Mouse (Mus musculus): Measurements from ENCODE around the gene Vinac1. TPM values are rescaled to one million over a fixed set of nuclear protein-coding genes. Genes with fewer than 3 reads are reported as not detected.

Gene Vinac1
- polyA plus RNA-seq (2016; fragmentation: Nextera tagmentation; extraction: Ambion mirVana): 0.24 and 0.31 TPM in 2 replicates

DNA sequence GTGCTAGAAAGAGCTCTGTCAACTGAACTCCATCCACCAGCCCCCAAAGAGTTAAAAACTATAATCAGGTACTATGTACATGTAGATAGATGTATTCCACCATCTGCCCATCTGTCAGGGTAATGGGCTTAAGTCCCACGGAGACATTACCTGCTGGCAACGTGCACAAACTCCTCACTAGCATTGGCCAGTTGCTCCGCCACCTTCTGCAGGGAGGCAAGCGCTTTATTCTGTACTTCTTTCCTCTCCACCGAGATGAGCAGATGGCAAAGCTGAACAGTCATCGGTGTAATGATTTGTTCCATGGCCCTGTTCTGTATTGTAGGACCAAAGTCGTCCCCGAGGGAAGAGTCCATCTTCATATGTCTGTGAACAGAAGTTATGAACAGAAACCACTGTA, at the start of gene Vinac1:
Vinac1 (minus strand) TSS at position 362 of the 400 bp plus-strand sequence.
- 86% methylated on average over 8 of the region's 8 CpGs for WGBS
- Histone ChIP-seq H3K4me2 (replicated peaks) (no peak within 1 kb of the TSS), H3K27ac (replicated peaks) (no peak within 1 kb of the TSS), H3K27me3 (no peaks in the 10 kb centered on the region), H3K4me1 (no peaks in the 10 kb centered on the region), H3K9ac (replicated peaks) (no peak within 1 kb of the TSS), H3K36me3 (no peaks in the 10 kb centered on the region), H3K4me3 (no peak within 1 kb of the TSS), H3K9me3 (no peaks in the 10 kb centered on the region)
- ATAC-seq (ENCODE audit: low FRiP score, low read depth): no peak

- H3K27me3 ChIP-seq: no peaks in the 10 kb centered on the region
- no peaks in the 10 kb centered on the region for H3K4me1 ChIP-seq
- 89% methylated on average over 18 of the region's 18 CpGs for WGBS
- no peak overlapping the region for H3K4me3 ChIP-seq
- H3K9me3 ChIP-seq: no peaks in the 10 kb centered on the region
- ATAC-seq (ENCODE audit: low FRiP score, low read depth): no peak
- H3K27ac ChIP-seq (replicated peaks): no peak overlapping the region
- H3K36me3 ChIP-seq: peaks cover 49% of the 10 kb centered on the region
- no peak overlapping the region for H3K9ac ChIP-seq (replicated peaks)
- H3K4me2 ChIP-seq (replicated peaks): no peak overlapping the region
These were observed 46.2 kb upstream of the Vinac1 start for GRCm38 (mm10) chr2:129093926-129094724.

DNA sequence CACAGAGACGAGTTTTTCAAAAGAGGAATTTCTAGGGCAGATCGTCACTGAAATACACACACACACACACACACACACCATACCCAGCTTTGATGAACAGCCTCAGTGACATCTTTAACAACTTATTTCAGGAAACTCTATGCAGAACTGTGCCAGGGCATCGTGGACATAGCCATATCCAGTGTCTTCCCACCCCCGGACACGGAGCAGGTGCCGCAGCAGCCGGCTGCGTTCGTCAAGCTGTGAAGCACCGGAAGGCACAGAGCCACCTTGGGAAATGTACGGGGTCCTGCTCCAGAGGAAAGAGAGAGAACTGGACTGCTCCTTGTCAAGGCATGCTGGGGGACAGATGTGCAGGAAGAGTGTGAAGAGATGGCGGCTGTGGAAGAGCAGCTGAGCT, 44.8 kb upstream of the Vinac1 start:
- Histone ChIP-seq H3K4me1 (no peaks in the 10 kb centered on the region), H3K27me3 (no peaks in the 10 kb centered on the region), H3K4me2 (replicated peaks) (no peak overlapping the region), H3K9me3 (no peaks in the 10 kb centered on the region), H3K4me3 (no peak overlapping the region), H3K27ac (replicated peaks) (no peak overlapping the region), H3K9ac (replicated peaks) (no peak overlapping the region), H3K36me3 (peaks cover 60% of the 10 kb centered on the region)
- no peak for ATAC-seq (ENCODE audit: low FRiP score, low read depth)
- WGBS: 90% methylated on average over 12 of the region's 12 CpGs

DNA sequence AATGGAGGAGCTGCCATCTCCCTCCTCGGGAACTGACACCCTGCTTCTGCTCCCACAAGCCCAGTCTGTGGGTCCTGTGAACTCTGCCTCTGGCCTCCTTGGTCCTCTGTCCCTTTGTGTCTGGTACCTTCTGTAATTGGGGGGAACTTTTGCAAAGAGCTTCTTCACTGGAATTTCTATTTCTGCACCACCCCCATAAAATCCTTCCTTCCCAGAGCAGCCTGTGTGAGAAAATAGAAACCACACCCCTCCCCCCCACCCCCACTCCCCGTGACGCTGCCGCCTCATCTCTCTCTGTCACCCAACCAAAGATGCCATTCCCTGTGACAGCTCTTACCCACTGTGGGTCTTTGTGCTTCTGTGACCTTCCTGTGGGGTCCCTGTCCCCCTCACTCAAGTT, 42.4 kb upstream of the Vinac1 start:
- H3K27me3 ChIP-seq: no peaks in the 10 kb centered on the region
- no peaks in the 10 kb centered on the region for H3K9me3 ChIP-seq
- WGBS: 90% methylated on average over 4 of the region's 4 CpGs
- no peak overlapping the region for H3K9ac ChIP-seq (replicated peaks)
- no peak overlapping the region for H3K27ac ChIP-seq (replicated peaks)
- no peak overlapping the region for H3K4me3 ChIP-seq
- no peaks in the 10 kb centered on the region for H3K4me1 ChIP-seq
- no peak overlapping the region for H3K4me2 ChIP-seq (replicated peaks)
- peaks cover 69% of the 10 kb centered on the region for H3K36me3 ChIP-seq
- ATAC-seq (ENCODE audit: low FRiP score, low read depth): no peak

- Histone ChIP-seq H3K36me3 (peaks cover 53% of the 10 kb centered on the region), H3K4me3 (no peak overlapping the region), H3K4me2 (replicated peaks) (no peak overlapping the region), H3K4me1 (no peaks in the 10 kb centered on the region), H3K9ac (replicated peaks) (no peak overlapping the region), H3K9me3 (no peaks in the 10 kb centered on the region), H3K27me3 (no peaks in the 10 kb centered on the region), H3K27ac (replicated peaks) (no peak overlapping the region)
- 93% methylated on average over 1 of the region's 1 CpGs for WGBS
- ATAC-seq (ENCODE audit: low FRiP score, low read depth): no peak
These were observed 39.5 kb upstream of the Vinac1 start for GRCm38 (mm10) chr2:129087520-129087919.

GRCm38 (mm10) chr2:129084959-129085358, 37.0 kb upstream of the Vinac1 start:
- Histone ChIP-seq H3K9me3 (no peaks in the 10 kb centered on the region), H3K27me3 (no peaks in the 10 kb centered on the region), H3K27ac (replicated peaks) (no peak overlapping the region), H3K4me3 (no peak overlapping the region), H3K4me2 (replicated peaks) (no peak overlapping the region), H3K36me3 (peaks cover 44% of the 10 kb centered on the region), H3K4me1 (no peaks in the 10 kb centered on the region), H3K9ac (replicated peaks) (no peak overlapping the region)
- ATAC-seq (ENCODE audit: low FRiP score, low read depth): no peak
- 51% methylated on average over 2 of the region's 2 CpGs for WGBS

DNA sequence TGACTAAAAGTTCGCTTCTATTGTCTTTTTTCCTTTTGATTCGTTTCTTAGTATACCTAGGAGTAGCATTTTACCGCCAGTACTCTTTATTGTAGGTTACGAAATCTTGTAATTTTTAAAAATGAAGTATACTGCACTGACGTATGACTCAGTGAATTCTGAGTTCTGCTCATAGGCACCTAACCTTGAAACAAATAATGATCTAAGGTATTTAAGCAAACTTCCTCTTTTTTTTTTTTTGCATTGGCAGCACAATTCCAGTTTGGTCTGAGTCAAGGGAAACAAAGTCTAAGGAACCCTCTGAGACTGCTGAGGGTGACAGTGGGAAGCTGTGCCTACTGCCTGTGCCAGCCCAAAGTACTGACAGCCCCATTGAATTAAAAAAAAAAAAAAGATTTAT, 35.5 kb upstream of the Vinac1 start:
- Histone ChIP-seq H3K9me3 (no peaks in the 10 kb centered on the region), H3K36me3 (peaks cover 37% of the 10 kb centered on the region), H3K4me1 (no peaks in the 10 kb centered on the region), H3K27ac (replicated peaks) (no peak overlapping the region), H3K27me3 (no peaks in the 10 kb centered on the region), H3K4me3 (no peak overlapping the region), H3K4me2 (replicated peaks) (no peak overlapping the region), H3K9ac (replicated peaks) (no peak overlapping the region)
- 90% methylated on average over 5 of the region's 5 CpGs for WGBS
- no peak for ATAC-seq (ENCODE audit: low FRiP score, low read depth)

GRCm38 (mm10) chr2:129081097-129081496, 33.1 kb upstream of the Vinac1 start:
- ATAC-seq (ENCODE audit: low FRiP score, low read depth): no peak
- 78% methylated on average over 13 of the region's 13 CpGs for WGBS
- Histone ChIP-seq H3K4me3 (no peak overlapping the region), H3K9ac (replicated peaks) (no peak overlapping the region), H3K27ac (replicated peaks) (no peak overlapping the region), H3K36me3 (peaks cover 50% of the 10 kb centered on the region), H3K27me3 (no peaks in the 10 kb centered on the region), H3K9me3 (no peaks in the 10 kb centered on the region), H3K4me2 (replicated peaks) (no peak overlapping the region), H3K4me1 (no peaks in the 10 kb centered on the region)

DNA sequence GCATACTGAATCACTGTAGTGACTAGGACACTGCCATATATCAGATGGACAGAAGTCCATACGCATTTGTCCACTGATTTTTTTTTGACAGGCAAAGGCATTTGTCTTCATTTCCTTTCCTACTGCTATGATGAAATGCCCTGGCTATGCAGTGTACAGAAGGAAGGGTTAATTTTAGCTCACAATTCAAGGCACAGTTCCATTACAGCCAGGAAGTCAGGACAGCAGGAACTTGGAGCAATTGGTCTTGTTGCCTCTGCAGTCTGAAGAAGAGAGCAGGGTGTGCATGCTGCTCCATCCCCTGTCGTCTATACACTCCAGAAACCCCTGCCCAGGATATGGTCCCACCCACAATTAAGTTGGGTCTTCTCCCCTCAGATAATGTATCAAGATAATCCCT, 31.2 kb upstream of the Vinac1 start:
- H3K36me3 ChIP-seq: peaks cover 43% of the 10 kb centered on the region
- no peak for ATAC-seq (ENCODE audit: low FRiP score, low read depth)

GRCm38 (mm10) chr2:129078313-129078712, 30.3 kb upstream of the Vinac1 start:
- Histone ChIP-seq H3K36me3 (peaks cover 43% of the 10 kb centered on the region), H3K4me1 (no peaks in the 10 kb centered on the region), H3K9ac (replicated peaks) (no peak overlapping the region), H3K9me3 (no peaks in the 10 kb centered on the region), H3K4me3 (no peak overlapping the region), H3K27me3 (no peaks in the 10 kb centered on the region), H3K4me2 (replicated peaks) (no peak overlapping the region), H3K27ac (replicated peaks) (no peak overlapping the region)
- no peak for ATAC-seq (ENCODE audit: low FRiP score, low read depth)
- 84% methylated on average over 3 of the region's 3 CpGs for WGBS

More for the DNA sequence above, 31.2 kb upstream of the Vinac1 start:
- 87% methylated on average over 2 of the region's 2 CpGs for WGBS
- H3K27ac ChIP-seq (replicated peaks): no peak overlapping the region
- no peak overlapping the region for H3K9ac ChIP-seq (replicated peaks)
- no peak overlapping the region for H3K4me3 ChIP-seq
- no peaks in the 10 kb centered on the region for H3K9me3 ChIP-seq
- no peak overlapping the region for H3K4me2 ChIP-seq (replicated peaks)
- H3K27me3 ChIP-seq: no peaks in the 10 kb centered on the region
- no peaks in the 10 kb centered on the region for H3K4me1 ChIP-seq

DNA sequence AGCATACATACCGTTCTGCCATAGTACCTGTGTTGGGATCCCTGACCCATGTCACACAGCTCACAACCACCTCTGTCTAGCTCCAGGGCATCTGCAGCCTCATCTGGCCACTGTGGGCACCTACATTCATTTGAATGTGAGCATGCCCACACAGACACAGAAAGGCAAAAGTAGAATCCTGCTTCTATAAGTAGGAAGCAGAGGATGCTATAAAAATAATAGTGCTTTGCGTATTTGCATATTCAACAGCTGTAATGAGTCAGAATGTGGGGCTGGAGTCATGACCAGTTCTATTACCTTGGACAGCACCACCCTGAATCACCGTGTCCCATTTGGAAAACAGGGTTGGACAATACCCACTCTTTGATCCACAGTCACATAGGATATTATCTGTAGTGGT, 22.3 kb upstream of the Vinac1 start:
- Histone ChIP-seq H3K36me3 (0 out of 2 replicates have a peak, but pooled peaks cover 5% of the 10 kb centered on the region), H3K4me3 (no peak overlapping the region), H3K27ac (replicated peaks) (no peak overlapping the region), H3K4me1 (peaks cover 13% of the 10 kb centered on the region), H3K4me2 (replicated peaks) (no peak overlapping the region), H3K9ac (replicated peaks) (no peak overlapping the region), H3K9me3 (no peaks in the 10 kb centered on the region), H3K27me3 (no peaks in the 10 kb centered on the region)
- 91% methylated on average over 3 of the region's 3 CpGs for WGBS
- ATAC-seq (ENCODE audit: low FRiP score, low read depth): no peak

DNA sequence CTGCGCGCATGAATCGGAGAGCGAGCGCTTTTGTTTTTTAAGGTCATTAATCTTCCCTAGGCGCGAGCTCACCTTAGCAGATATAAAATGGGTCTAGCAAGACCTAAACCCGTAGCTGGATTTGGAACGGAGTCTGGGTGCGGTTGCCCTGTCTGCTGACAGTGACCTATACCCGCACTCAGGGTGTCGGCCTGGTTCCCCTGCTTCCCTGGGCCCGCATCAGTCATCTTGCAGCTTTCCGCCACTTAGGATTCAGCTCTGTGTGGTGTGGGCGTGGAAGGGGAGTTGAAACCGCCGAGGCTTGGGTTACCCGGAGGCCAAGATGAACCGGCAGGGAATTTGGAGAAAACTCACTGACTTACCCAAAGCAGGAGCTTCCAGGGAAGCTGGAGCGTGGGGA, 18.4 kb upstream of the Vinac1 start:
- ATAC-seq (ENCODE audit: low FRiP score, low read depth): peak; percentile 52
- no peaks in the 10 kb centered on the region for H3K9me3 ChIP-seq
- peak overlapping the region; percentile 73 for H3K9ac ChIP-seq (replicated peaks)
- 1% methylated on average over 20 of the region's 20 CpGs for WGBS
- H3K36me3 ChIP-seq: 0 out of 2 replicates have a peak, but pooled peaks cover 5% of the 10 kb centered on the region
- H3K4me3 ChIP-seq: peak overlapping the region; percentile 78
- H3K4me1 ChIP-seq: peaks cover 16% of the 10 kb centered on the region
- H3K27ac ChIP-seq (replicated peaks): peak overlapping the region; percentile 72; the same call in 1 of the 2 replicates
- peak overlapping the region; percentile 75 for H3K4me2 ChIP-seq (replicated peaks)
- H3K27me3 ChIP-seq: no peaks in the 10 kb centered on the region

All from midbrain, embryonic 12.5 days (tissue).